Mouse (Mus musculus): ENCODE data around the gene Slco6d1. TPM values are rescaled to one million over a fixed set of nuclear protein-coding genes. Genes with fewer than 3 reads are reported as not detected.

Slco6d1 gene
- not detected in 2 replicates for polyA plus RNA-seq (2012)

GRCm38 (mm10) chr1:98420824-98421223 lies at the start of gene Slco6d1:
TSS of gene Slco6d1 (plus strand) at chr1:98421124.

Data from megakaryocyte-erythroid progenitor cell, adult 5 weeks (primary cell).